Mouse (Mus musculus): ENCODE results near the gene Gm5580. TPM values are rescaled to one million over a fixed set of nuclear protein-coding genes. Genes with fewer than 3 reads are reported as not detected.
"Not testable (repeated sequence)": the region's sequence is repeated elsewhere in the genome, so short reads cannot be mapped to it uniquely, and the experiment has no call there.

The Gm5580 gene
- polyA plus RNA-seq (2015; fragmentation: Nextera tagmentation; extraction: Ambion mirVana), result 0.29 and 0.55 TPM in 2 replicates

DNA sequence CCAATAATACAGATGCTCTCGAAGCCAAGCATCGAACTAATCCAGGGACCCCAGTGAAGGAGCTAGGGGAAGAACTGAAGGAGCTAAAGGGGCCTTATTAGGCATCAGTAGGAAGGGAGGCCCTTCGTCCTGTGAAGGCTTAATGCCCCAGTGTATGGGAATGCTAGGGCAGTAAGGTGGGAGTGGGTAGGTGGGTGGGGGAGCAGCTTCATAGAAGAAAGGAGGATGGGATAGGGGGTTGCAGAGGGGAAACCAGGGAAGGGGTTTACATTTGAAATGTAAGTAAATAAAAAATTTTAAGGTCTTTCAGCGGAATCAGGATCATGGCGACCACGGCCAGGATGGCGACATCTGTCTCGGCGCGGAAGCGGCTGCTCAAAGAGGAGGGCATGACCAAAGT is at the start of gene Gm5580:
Gm5580 (plus strand) TSS at position 301 of the 400 bp plus-strand sequence.
- ATAC-seq (replicated peaks; ENCODE audit: low FRiP score, low read depth); H3K36me3 ChIP-seq (ENCODE audit: insufficient read depth, low read length); H3K4me1 ChIP-seq (replicated peaks; ENCODE audit: insufficient read depth, low read length); H3K9me3 ChIP-seq (replicated peaks; ENCODE audit: low read length); H3K9ac ChIP-seq (ENCODE audit: low read depth, low read length); DNase-seq (ENCODE audit: low spot score); H3K27ac ChIP-seq; H3K27me3 ChIP-seq (ENCODE audit: insufficient read depth, low read length); H3K4me3 ChIP-seq (replicated peaks; ENCODE audit: low read depth, low read length); H3K4me2 ChIP-seq (ENCODE audit: low read length): not testable (repeated sequence)
- WGBS, result 95% methylated on average over 11 of the region's 11 CpGs

- not testable (repeated sequence) for H3K4me1 ChIP-seq (replicated peaks; ENCODE audit: insufficient read depth, low read length); H3K9ac ChIP-seq (ENCODE audit: low read depth, low read length); H3K36me3 ChIP-seq (ENCODE audit: insufficient read depth, low read length); H3K4me3 ChIP-seq (replicated peaks; ENCODE audit: low read depth, low read length); ATAC-seq (replicated peaks; ENCODE audit: low FRiP score, low read depth); H3K9me3 ChIP-seq (replicated peaks; ENCODE audit: low read length); H3K4me2 ChIP-seq (ENCODE audit: low read length); DNase-seq (ENCODE audit: low spot score); H3K27ac ChIP-seq; H3K27me3 ChIP-seq (ENCODE audit: insufficient read depth, low read length)
- WGBS, result 92% methylated on average over 19 of the region's 20 CpGs
Observed at GRCm38 (mm10) chr6:116506302-116507003, 44.5 kb upstream of the Gm5580 start, which contains the start of gene Olfr212. Olfr212 (plus strand) TSS chr6:116506516.

DNA sequence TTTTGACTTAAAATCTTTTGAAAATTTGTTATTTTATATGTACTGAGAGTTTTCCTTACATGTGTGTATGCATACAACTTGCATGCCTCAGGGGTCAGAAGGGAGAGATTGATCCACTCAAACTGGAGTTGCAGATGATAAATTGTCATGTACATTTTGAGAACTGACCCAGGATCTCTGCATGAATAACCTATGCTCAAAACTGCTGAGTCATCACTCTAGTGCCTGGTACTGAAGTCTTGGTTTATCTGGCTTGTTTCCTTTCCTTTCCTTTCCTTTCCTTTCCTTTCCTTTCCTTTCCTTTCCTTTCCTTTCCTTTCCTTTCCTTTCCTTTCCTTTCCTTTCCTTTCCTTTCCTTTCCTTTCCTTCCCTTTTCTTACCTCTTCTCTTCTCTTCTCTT is 36.1 kb upstream of the Gm5580 start:
- H3K27ac ChIP-seq, result no peak overlapping the region
- H3K4me2 ChIP-seq (ENCODE audit: low read length), result no peak overlapping the region
- ATAC-seq (replicated peaks; ENCODE audit: low FRiP score, low read depth) (no peak), DNase-seq (ENCODE audit: low spot score) (no peak)
- no peak overlapping the region for H3K4me3 ChIP-seq (replicated peaks; ENCODE audit: low read depth, low read length)
- no peak overlapping the region for H3K9ac ChIP-seq (ENCODE audit: low read depth, low read length)
- H3K4me1 ChIP-seq (replicated peaks; ENCODE audit: insufficient read depth, low read length), result no peaks in the 10 kb centered on the region
- no peaks in the 10 kb centered on the region for H3K27me3 ChIP-seq (ENCODE audit: insufficient read depth, low read length)
- no peak for TF ChIP-seq CTCF (IDR thresholded peaks at IDR 0.05; ENCODE audit: low read depth)
- H3K36me3 ChIP-seq (ENCODE audit: insufficient read depth, low read length), result no peaks in the 10 kb centered on the region
- no peaks in the 10 kb centered on the region for H3K9me3 ChIP-seq (replicated peaks; ENCODE audit: low read length)

DNA sequence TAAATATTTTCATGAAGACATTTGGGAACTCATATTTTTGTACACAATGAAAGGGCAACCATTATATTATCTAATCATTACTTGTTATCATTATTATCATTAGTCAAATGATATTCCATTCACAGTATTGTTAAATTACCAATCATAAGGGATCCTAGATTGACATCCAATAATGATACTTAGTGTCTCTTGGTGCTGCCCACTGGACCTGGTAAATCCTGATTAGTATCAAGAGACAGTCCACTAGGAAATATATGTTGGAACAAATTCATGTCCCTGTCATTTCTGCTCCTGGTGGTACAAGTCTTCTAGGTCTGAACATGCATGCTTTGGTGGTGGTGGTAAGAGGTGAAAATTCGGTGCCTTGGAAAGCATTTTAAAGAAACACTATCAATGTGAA is 12.8 kb upstream of the Gm5580 start, which contains the start of gene Olfr213:
Olfr213 (plus strand) TSS at position 301 of the 400 bp plus-strand sequence.
- TF ChIP-seq CTCF (IDR thresholded peaks at IDR 0.05; ENCODE audit: low read depth), result no peak
- WGBS, result 65% methylated on average over 1 of the region's 1 CpGs
- no peak for ATAC-seq (replicated peaks; ENCODE audit: low FRiP score, low read depth)

GRCm38 (mm10) chr6:116542500-116542899 is 8.4 kb upstream of the Gm5580 start:
- DNase-seq (ENCODE audit: low spot score) (no peak), ATAC-seq (replicated peaks; ENCODE audit: low FRiP score, low read depth) (no peak)
- H3K27ac ChIP-seq, result no peak overlapping the region
- H3K9ac ChIP-seq (ENCODE audit: low read depth, low read length), result no peak overlapping the region
- H3K36me3 ChIP-seq (ENCODE audit: insufficient read depth, low read length), result no peaks in the 10 kb centered on the region
- H3K4me1 ChIP-seq (replicated peaks; ENCODE audit: insufficient read depth, low read length), result no peaks in the 10 kb centered on the region
- H3K27me3 ChIP-seq (ENCODE audit: insufficient read depth, low read length), result no peaks in the 10 kb centered on the region
- no peak overlapping the region for H3K4me3 ChIP-seq (replicated peaks; ENCODE audit: low read depth, low read length)
- TF ChIP-seq CTCF (IDR thresholded peaks at IDR 0.05; ENCODE audit: low read depth), result no peak
- no peak overlapping the region for H3K4me2 ChIP-seq (ENCODE audit: low read length)
- WGBS, result 89% methylated on average over 2 of the region's 2 CpGs
- H3K9me3 ChIP-seq (replicated peaks; ENCODE audit: low read length), result no peaks in the 10 kb centered on the region

More for the DNA sequence above, 12.8 kb upstream of the Gm5580 start, which contains the start of gene Olfr213:
- Histone ChIP-seq H3K27me3 (ENCODE audit: insufficient read depth, low read length) (no peaks in the 10 kb centered on the region), H3K9ac (ENCODE audit: low read depth, low read length) (no peak within 1 kb of the TSS), H3K4me1 (replicated peaks; ENCODE audit: insufficient read depth, low read length) (no peaks in the 10 kb centered on the region), H3K4me3 (replicated peaks; ENCODE audit: low read depth, low read length) (no peak within 1 kb of the TSS), H3K36me3 (ENCODE audit: insufficient read depth, low read length) (no peaks in the 10 kb centered on the region), H3K27ac (no peak within 1 kb of the TSS), H3K4me2 (ENCODE audit: low read length) (no peak within 1 kb of the TSS), H3K9me3 (replicated peaks; ENCODE audit: low read length) (no peaks in the 10 kb centered on the region)
- DNase-seq (ENCODE audit: low spot score), result no peak

DNA sequence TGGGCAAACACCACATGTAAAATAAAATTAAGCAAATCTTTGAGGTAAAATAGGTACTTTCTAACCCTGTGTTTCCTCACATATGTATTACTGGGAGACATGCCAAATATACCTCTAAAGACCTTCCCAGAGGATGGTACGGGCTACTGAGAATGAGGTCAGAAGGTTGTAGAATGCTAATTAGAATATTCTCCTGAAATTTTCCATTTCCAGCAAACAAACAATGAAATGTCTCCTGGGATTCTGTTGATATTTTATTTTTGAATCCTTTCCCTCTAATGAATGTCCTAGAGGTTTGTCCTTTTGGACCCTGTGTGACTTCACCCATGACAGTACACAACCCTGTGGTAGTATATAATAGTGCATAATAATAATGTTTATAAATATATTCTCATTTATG is 3.0 kb downstream of the Gm5580 start, which contains the start of gene Olfr214:
Olfr214 (plus strand) TSS at position 301 of the 400 bp plus-strand sequence.
- no peaks in the 10 kb centered on the region for H3K9me3 ChIP-seq (replicated peaks; ENCODE audit: low read length)
- TF ChIP-seq CTCF (IDR thresholded peaks at IDR 0.05; ENCODE audit: low read depth), result no peak
- no peaks in the 10 kb centered on the region for H3K36me3 ChIP-seq (ENCODE audit: insufficient read depth, low read length)
- H3K4me1 ChIP-seq (replicated peaks; ENCODE audit: insufficient read depth, low read length), result no peaks in the 10 kb centered on the region
- ATAC-seq (replicated peaks; ENCODE audit: low FRiP score, low read depth), result no peak
- DNase-seq (ENCODE audit: low spot score), result no peak
- H3K27ac ChIP-seq, result no peak within 1 kb of the TSS
- H3K4me3 ChIP-seq (replicated peaks; ENCODE audit: low read depth, low read length), result no peak within 1 kb of the TSS
- no peak within 1 kb of the TSS for H3K9ac ChIP-seq (ENCODE audit: low read depth, low read length)
- H3K4me2 ChIP-seq (ENCODE audit: low read length), result no peak within 1 kb of the TSS
- H3K27me3 ChIP-seq (ENCODE audit: insufficient read depth, low read length), result no peaks in the 10 kb centered on the region
- WGBS, result 56% methylated on average over 1 of the region's 1 CpGs
